In genomic region chr11:94158521-94158920, GRCm38 (mm10) we compare ENCODE assay signal across 7 mouse cellular contexts. TPM values are rescaled to one million over a fixed set of nuclear protein-coding genes. Genes with fewer than 3 reads are reported as not detected.
DNase-seq lines count a peak whose midpoint lies in the region; ATAC-seq and TF ChIP-seq lines count a peak whose summit lies in the region.

No protein-coding gene starts in this region.

- H3K9me3 ChIP-seq in E14TG2a.4 (ENCODE audit: low read length) = no peaks in the 10 kb centered on the region
- no peaks in the 10 kb centered on the region for H3K9me3 ChIP-seq in limb, embryonic 12.5 days

- H3K9ac ChIP-seq in limb, embryonic 12.5 days (replicated peaks) = no peak overlapping the region

- no peak overlapping the region for H3K4me2 ChIP-seq in limb, embryonic 12.5 days

- peak overlapping the region; percentile 29; the same call in 1 of the 2 replicates for H3K4me3 ChIP-seq in E14TG2a.4 (replicated peaks; ENCODE audit: low read length)
- no peak overlapping the region for H3K4me3 ChIP-seq in limb, embryonic 12.5 days (replicated peaks)

- H3K36me3 ChIP-seq in E14TG2a.4 (ENCODE audit: insufficient read depth, low read length) = no peaks in the 10 kb centered on the region
- H3K36me3 ChIP-seq in limb, embryonic 12.5 days = no peaks in the 10 kb centered on the region

- TF ChIP-seq CTCF in E14TG2a.4 (conservative IDR thresholded peaks at IDR 0.05; ENCODE audit: low read length) = no peak

- peak overlapping the region; percentile 92 for H3K27ac ChIP-seq in limb, embryonic 12.5 days

- DNase-seq in 3134 (ENCODE audit: extremely low read depth, insufficient read length, low spot score) = peak; percentile 65
- DNase-seq in heart, postnatal 4 days = peak; percentile 23
- no peak for DNase-seq in thymus, postnatal 4 days
- no peak for DNase-seq in layer of hippocampus, adult 18-20 months (ENCODE audit: low spot score in 2 of 2)

- ATAC-seq in limb, embryonic 12.5 days (ENCODE audit: insufficient number of reproducible peaks, insufficient read depth, low FRiP score, low TSS enrichment, low read depth) = no peak
- ATAC-seq in cerebellum, adult (ENCODE audit: insufficient number of reproducible peaks, low FRiP score, low TSS enrichment) = no peak

- WGBS in limb, embryonic 12.5 days = 30% methylated on average over 14 of the region's 14 CpGs

- peaks cover 81% of the 10 kb centered on the region for H3K4me1 ChIP-seq in E14TG2a.4 (replicated peaks; ENCODE audit: low read depth, low read length)
- H3K4me1 ChIP-seq in limb, embryonic 12.5 days (replicated peaks) = peaks cover 33% of the 10 kb centered on the region

- no peaks in the 10 kb centered on the region for H3K27me3 ChIP-seq in E14TG2a.4 (ENCODE audit: insufficient read depth, low read length)
- H3K27me3 ChIP-seq in limb, embryonic 12.5 days = peaks cover 8% of the 10 kb centered on the region

RNA-seq across cellular contexts. Expression of gene Tob1, which starts 52.7 kb away (rescaled TPM):
- total RNA-seq in heart, postnatal 4 days (2021) = 10 to 100 TPM; 62.2 to 69.9 TPM
- polyA plus RNA-seq in limb, embryonic 12.5 days (2016; fragmentation: Nextera tagmentation; extraction: Ambion mirVana) = 36.8 and 37.1 TPM in 2 replicates
- 10 to 100 TPM; 46.3 to 48.6 TPM for total RNA-seq in layer of hippocampus, adult 18-20 months (2021)

Comparison
In these comparisons a context has a peak if more than half of its experiments do, and no peak if none do; other contexts are left out.
1. DNase-seq: peak in 3134 (single experiment) and heart, postnatal 4 days (single experiment); none in thymus, postnatal 4 days (single experiment) and layer of hippocampus, adult 18-20 months (0 of 2).